Mouse (Mus musculus): ENCODE results near the gene Cd83. TPM values are rescaled to one million over a fixed set of nuclear protein-coding genes. Genes with fewer than 3 reads are reported as not detected.

The Cd83 gene
- polyA plus RNA-seq, 1 experiment from 2014 or later: 10.6 TPM

GRCm38 (mm10) chr13:43773020-43773419, 11.6 kb upstream of the Cd83 start:
- Histone ChIP-seq H3K4me3 (replicated peaks; ENCODE audit: low read length) (no peak overlapping the region), H3K36me3 (ENCODE audit: control insufficient read depth, insufficient read depth, low read length) (no peaks in the 10 kb centered on the region), H3K27me3 (ENCODE audit: control insufficient read depth, insufficient read depth, low read length) (peaks cover 2% of the 10 kb centered on the region; the same call in 1 of the 2 replicates), H3K4me2 (ENCODE audit: low read depth, low read length) (no peak overlapping the region), H3K4me1 (ENCODE audit: control insufficient read depth, insufficient read depth, low read length) (no peaks in the 10 kb centered on the region), H3K9me3 (replicated peaks; ENCODE audit: control insufficient read depth, low read length) (no peaks in the 10 kb centered on the region), H3K27ac (ENCODE audit: low read length) (no peak overlapping the region), H3K9ac (ENCODE audit: low read length) (no peak overlapping the region)
- 88% methylated on average over 6 of the region's 6 CpGs for WGBS
- no peak for ATAC-seq (ENCODE audit: insufficient read depth, low FRiP score)

- Histone ChIP-seq H3K4me2 (ENCODE audit: low read depth, low read length) (no peak overlapping the region), H3K4me3 (replicated peaks; ENCODE audit: low read length) (no peak overlapping the region), H3K9ac (ENCODE audit: low read length) (no peak overlapping the region), H3K9me3 (replicated peaks; ENCODE audit: control insufficient read depth, low read length) (no peaks in the 10 kb centered on the region), H3K4me1 (ENCODE audit: control insufficient read depth, insufficient read depth, low read length) (no peaks in the 10 kb centered on the region), H3K27me3 (ENCODE audit: control insufficient read depth, insufficient read depth, low read length) (peaks cover 2% of the 10 kb centered on the region; the same call in 1 of the 2 replicates), H3K36me3 (ENCODE audit: control insufficient read depth, insufficient read depth, low read length) (no peaks in the 10 kb centered on the region), H3K27ac (ENCODE audit: low read length) (no peak overlapping the region)
- WGBS: 55% methylated on average over 15 of the region's 15 CpGs
- no peak for ATAC-seq (ENCODE audit: insufficient read depth, low FRiP score)
Measured at GRCm38 (mm10) chr13:43773965-43774566, 10.5 kb upstream of the Cd83 start.

- no peak for ATAC-seq (ENCODE audit: insufficient read depth, low FRiP score)
- Histone ChIP-seq H3K9me3 (replicated peaks; ENCODE audit: control insufficient read depth, low read length) (no peaks in the 10 kb centered on the region), H3K9ac (ENCODE audit: low read length) (no peak overlapping the region), H3K4me2 (ENCODE audit: low read depth, low read length) (no peak overlapping the region), H3K27ac (ENCODE audit: low read length) (no peak overlapping the region), H3K4me3 (replicated peaks; ENCODE audit: low read length) (no peak overlapping the region), H3K36me3 (ENCODE audit: control insufficient read depth, insufficient read depth, low read length) (no peaks in the 10 kb centered on the region), H3K27me3 (ENCODE audit: control insufficient read depth, insufficient read depth, low read length) (peaks cover 2% of the 10 kb centered on the region; the same call in 1 of the 2 replicates), H3K4me1 (ENCODE audit: control insufficient read depth, insufficient read depth, low read length) (no peaks in the 10 kb centered on the region)
- 68% methylated on average over 13 of the region's 13 CpGs for WGBS
Measured at GRCm38 (mm10) chr13:43774605-43775426, 9.8 kb upstream of the Cd83 start.

GRCm38 (mm10) chr13:43775427-43775733, 9.2 kb upstream of the Cd83 start:
- WGBS: 67% methylated on average over 2 of the region's 2 CpGs
- Histone ChIP-seq H3K36me3 (ENCODE audit: control insufficient read depth, insufficient read depth, low read length) (no peaks in the 10 kb centered on the region), H3K27me3 (ENCODE audit: control insufficient read depth, insufficient read depth, low read length) (peaks cover 2% of the 10 kb centered on the region; the same call in 1 of the 2 replicates), H3K9me3 (replicated peaks; ENCODE audit: control insufficient read depth, low read length) (no peaks in the 10 kb centered on the region), H3K4me1 (ENCODE audit: control insufficient read depth, insufficient read depth, low read length) (no peaks in the 10 kb centered on the region), H3K4me2 (ENCODE audit: low read depth, low read length) (no peak overlapping the region), H3K4me3 (replicated peaks; ENCODE audit: low read length) (no peak overlapping the region), H3K9ac (ENCODE audit: low read length) (no peak overlapping the region), H3K27ac (ENCODE audit: low read length) (no peak overlapping the region)
- no peak for ATAC-seq (ENCODE audit: insufficient read depth, low FRiP score)

- WGBS: 62% methylated on average over 9 of the region's 9 CpGs
Measured at GRCm38 (mm10) chr13:43777321-43778002, 7.1 kb upstream of the Cd83 start.

GRCm38 (mm10) chr13:43778021-43778649, 6.4 kb upstream of the Cd83 start:
- Histone ChIP-seq H3K4me3 (replicated peaks; ENCODE audit: low read length) (no peak overlapping the region), H3K36me3 (ENCODE audit: control insufficient read depth, insufficient read depth, low read length) (no peaks in the 10 kb centered on the region), H3K4me2 (ENCODE audit: low read depth, low read length) (no peak overlapping the region), H3K27me3 (ENCODE audit: control insufficient read depth, insufficient read depth, low read length) (no peaks in the 10 kb centered on the region), H3K9me3 (replicated peaks; ENCODE audit: control insufficient read depth, low read length) (no peaks in the 10 kb centered on the region), H3K27ac (ENCODE audit: low read length) (no peak overlapping the region), H3K4me1 (ENCODE audit: control insufficient read depth, insufficient read depth, low read length) (no peaks in the 10 kb centered on the region), H3K9ac (ENCODE audit: low read length) (no peak overlapping the region)
- no peak for ATAC-seq (ENCODE audit: insufficient read depth, low FRiP score)
- WGBS: 46% methylated on average over 6 of the region's 6 CpGs

More at GRCm38 (mm10) chr13:43777321-43778002, 7.1 kb upstream of the Cd83 start:
- H3K4me3 ChIP-seq (replicated peaks; ENCODE audit: low read length): no peak overlapping the region
- H3K27me3 ChIP-seq (ENCODE audit: control insufficient read depth, insufficient read depth, low read length): no peaks in the 10 kb centered on the region
- H3K36me3 ChIP-seq (ENCODE audit: control insufficient read depth, insufficient read depth, low read length): no peaks in the 10 kb centered on the region
- H3K27ac ChIP-seq (ENCODE audit: low read length): no peak overlapping the region
- no peak overlapping the region for H3K4me2 ChIP-seq (ENCODE audit: low read depth, low read length)
- H3K4me1 ChIP-seq (ENCODE audit: control insufficient read depth, insufficient read depth, low read length): no peaks in the 10 kb centered on the region
- H3K9me3 ChIP-seq (replicated peaks; ENCODE audit: control insufficient read depth, low read length): no peaks in the 10 kb centered on the region
- no peak for ATAC-seq (ENCODE audit: insufficient read depth, low FRiP score)
- H3K9ac ChIP-seq (ENCODE audit: low read length): no peak overlapping the region

GRCm38 (mm10) chr13:43778971-43779370, 5.6 kb upstream of the Cd83 start:
- ATAC-seq (ENCODE audit: insufficient read depth, low FRiP score): no peak
- WGBS: 74% methylated on average over 4 of the region's 4 CpGs
- Histone ChIP-seq H3K4me1 (ENCODE audit: control insufficient read depth, insufficient read depth, low read length) (no peaks in the 10 kb centered on the region), H3K4me3 (replicated peaks; ENCODE audit: low read length) (no peak overlapping the region), H3K36me3 (ENCODE audit: control insufficient read depth, insufficient read depth, low read length) (no peaks in the 10 kb centered on the region), H3K27ac (ENCODE audit: low read length) (no peak overlapping the region), H3K4me2 (ENCODE audit: low read depth, low read length) (no peak overlapping the region), H3K27me3 (ENCODE audit: control insufficient read depth, insufficient read depth, low read length) (no peaks in the 10 kb centered on the region), H3K9me3 (replicated peaks; ENCODE audit: control insufficient read depth, low read length) (no peaks in the 10 kb centered on the region), H3K9ac (ENCODE audit: low read length) (no peak overlapping the region)

- no peak for ATAC-seq (ENCODE audit: insufficient read depth, low FRiP score)
- WGBS: 81% methylated on average over 8 of the region's 8 CpGs
- H3K9me3 ChIP-seq (replicated peaks; ENCODE audit: control insufficient read depth, low read length): no peaks in the 10 kb centered on the region
Measured at GRCm38 (mm10) chr13:43780071-43780470, 4.5 kb upstream of the Cd83 start.

More at GRCm38 (mm10) chr13:43780071-43780470, 4.5 kb upstream of the Cd83 start:
- H3K9ac ChIP-seq (ENCODE audit: low read length): no peak overlapping the region
- no peaks in the 10 kb centered on the region for H3K36me3 ChIP-seq (ENCODE audit: control insufficient read depth, insufficient read depth, low read length)
- peaks cover 8% of the 10 kb centered on the region; the same call in 1 of the 2 replicates for H3K4me1 ChIP-seq (ENCODE audit: control insufficient read depth, insufficient read depth, low read length)
- H3K4me3 ChIP-seq (replicated peaks; ENCODE audit: low read length): no peak overlapping the region
- H3K27me3 ChIP-seq (ENCODE audit: control insufficient read depth, insufficient read depth, low read length): 0 out of 2 replicates have a peak, but pooled peaks cover under 1% of the 10 kb centered on the region
- no peak overlapping the region for H3K27ac ChIP-seq (ENCODE audit: low read length)
- no peak overlapping the region for H3K4me2 ChIP-seq (ENCODE audit: low read depth, low read length)

Data from stomach, embryonic 16.5 days (tissue).